ENCODE assay signal across 20 mouse cellular contexts in genomic region chr9:102543761-102544115, GRCm38 (mm10). TPM values are rescaled to one million over a fixed set of nuclear protein-coding genes. Genes with fewer than 3 reads are reported as not detected.
DNase-seq lines count a peak whose midpoint lies in the region; ATAC-seq lines count a peak whose summit lies in the region.
"Had no signal": no experiment of that assay in that cellular context is flagged by ENCODE, and none has a peak within 500 bp of the region (broad histone marks: within the 10 kb centered on the region; RNA-seq: fewer than 3 reads in every experiment).

No protein-coding gene starts in this region.

- intact Hi-C loops in heart, postnatal 14 days (cut with DNase I) = loop anchor here (1.0 to 10.0 kb wide), 4 partner anchors 139 to 1229 kb away; no protein-coding TSS in a partner anchor

- 63% methylated on average over 2 of the region's 2 CpGs for WGBS in heart, embryonic 13.5 days
- 57% methylated on average over 2 of the region's 2 CpGs for WGBS in embryonic facial prominence, embryonic 10.5 days
- WGBS in hindbrain, embryonic 11.5 days = 42% methylated on average over 2 of the region's 2 CpGs
- WGBS in midbrain, embryonic 14.5 days = 6% methylated on average over 2 of the region's 2 CpGs

- H3K4me1 ChIP-seq in heart, embryonic 13.5 days = peaks cover 19% of the 10 kb centered on the region
- peaks cover 21% of the 10 kb centered on the region for H3K4me1 ChIP-seq in embryonic facial prominence, embryonic 10.5 days
- H3K4me1 ChIP-seq in hindbrain, embryonic 11.5 days (replicated peaks; ENCODE audit: control insufficient read depth, insufficient read depth, low read length) = peaks cover 5% of the 10 kb centered on the region; the same call in 1 of the 2 replicates
- H3K4me1 ChIP-seq in midbrain, embryonic 14.5 days (ENCODE audit: control insufficient read depth, insufficient read depth, low read length) = peaks cover 38% of the 10 kb centered on the region

- no peaks in the 10 kb centered on the region for H3K9me3 ChIP-seq in heart, embryonic 13.5 days
- no peaks in the 10 kb centered on the region for H3K9me3 ChIP-seq in embryonic facial prominence, embryonic 10.5 days
- H3K9me3 ChIP-seq in hindbrain, embryonic 11.5 days (ENCODE audit: control insufficient read depth, low read length) = no peaks in the 10 kb centered on the region
- H3K9me3 ChIP-seq in midbrain, embryonic 14.5 days (ENCODE audit: control insufficient read depth, low read length) = no peaks in the 10 kb centered on the region
- H3K9me3 ChIP-seq: heart, embryonic 15.5 days had no signal

- no peak overlapping the region for H3K9ac ChIP-seq in heart, embryonic 13.5 days
- no peak overlapping the region for H3K9ac ChIP-seq in hindbrain, embryonic 11.5 days (ENCODE audit: low read depth, low read length)
- H3K9ac ChIP-seq in midbrain, embryonic 14.5 days (replicated peaks; ENCODE audit: low read length) = peak overlapping the region; percentile 68; the same call in 1 of the 2 replicates
- H3K9ac ChIP-seq: heart, embryonic 15.5 days had no signal

- no peak overlapping the region for H3K27ac ChIP-seq in heart, embryonic 13.5 days (replicated peaks)
- H3K27ac ChIP-seq in embryonic facial prominence, embryonic 10.5 days (replicated peaks) = 0 out of 2 replicates have a peak overlapping the region, but pooled peaks have one; percentile 80
- H3K27ac ChIP-seq in hindbrain, embryonic 11.5 days (ENCODE audit: low read depth, low read length) = no peak overlapping the region
- H3K27ac ChIP-seq in midbrain, embryonic 14.5 days (replicated peaks; ENCODE audit: low read depth, low read length) = peak overlapping the region; percentile 97
- H3K27ac ChIP-seq: heart, embryonic 15.5 days; left cerebral cortex, adult 2 months; macrophage had no signal

- H3K27me3 ChIP-seq in heart, embryonic 13.5 days (replicated peaks) = peaks cover 85% of the 10 kb centered on the region
- H3K27me3 ChIP-seq in embryonic facial prominence, embryonic 10.5 days (replicated peaks; ENCODE audit: low read depth, poor library complexity, severe bottlenecking) = peaks cover 75% of the 10 kb centered on the region
- H3K27me3 ChIP-seq in hindbrain, embryonic 11.5 days (ENCODE audit: control insufficient read depth, insufficient read depth, low read length) = no peaks in the 10 kb centered on the region
- peaks cover 3% of the 10 kb centered on the region; the same call in 1 of the 2 replicates for H3K27me3 ChIP-seq in midbrain, embryonic 14.5 days (ENCODE audit: control insufficient read depth, insufficient read depth, low read length)

- no peak overlapping the region for H3K4me3 ChIP-seq in heart, embryonic 13.5 days
- H3K4me3 ChIP-seq in embryonic facial prominence, embryonic 10.5 days = no peak overlapping the region
- no peak overlapping the region for H3K4me3 ChIP-seq in hindbrain, embryonic 11.5 days (ENCODE audit: low read depth, low read length)
- no peak overlapping the region for H3K4me3 ChIP-seq in midbrain, embryonic 14.5 days (replicated peaks; ENCODE audit: low read depth, low read length)
- H3K4me3 ChIP-seq: left cerebral cortex, adult 2 months; myocyte had no signal

- peak overlapping the region; percentile 70; the same call in 1 of the 2 replicates for H3K4me2 ChIP-seq in heart, embryonic 13.5 days
- H3K4me2 ChIP-seq in hindbrain, embryonic 11.5 days (replicated peaks; ENCODE audit: low read depth, low read length) = no peak overlapping the region
- peak overlapping the region; percentile 78 for H3K4me2 ChIP-seq in midbrain, embryonic 14.5 days (ENCODE audit: low read length)

- DNase-seq in heart, postnatal 14 days = no peak
- no peak for DNase-seq in embryonic facial prominence, embryonic 10.5 days (ENCODE audit: low spot score)
- DNase-seq in hindbrain, embryonic 11.5 days (ENCODE audit: low spot score) = no peak
- DNase-seq in midbrain, embryonic 14.5 days = peak; percentile 74
- DNase-seq in spleen, adult 12 weeks (ENCODE audit: low spot score) = no peak
- no peak for DNase-seq in left cerebral cortex, adult 8-10 months (ENCODE audit: low spot score in 2 of 2)
- DNase-seq in embryo, embryonic 11 days = no peak
- DNase-seq: adrenal gland, postnatal 14 days; B cell, adult 2 months; gastrocnemius, postnatal 14 days; kidney, adult 11 months; kidney, postnatal 4 days; right cerebral cortex, adult 18-20 months; thymus, adult 2 months had no signal

- H3K36me3 ChIP-seq in heart, embryonic 13.5 days = no peaks in the 10 kb centered on the region
- no peaks in the 10 kb centered on the region for H3K36me3 ChIP-seq in embryonic facial prominence, embryonic 10.5 days (replicated peaks)
- no peaks in the 10 kb centered on the region for H3K36me3 ChIP-seq in hindbrain, embryonic 11.5 days (ENCODE audit: control insufficient read depth, insufficient read depth, low read length)
- H3K36me3 ChIP-seq in midbrain, embryonic 14.5 days (ENCODE audit: control insufficient read depth, insufficient read depth, low read length) = no peaks in the 10 kb centered on the region
- H3K36me3 ChIP-seq: heart, embryonic 15.5 days had no signal

- no peak for ATAC-seq in heart, embryonic 13.5 days (ENCODE audit: extremely low read depth, insufficient number of reproducible peaks, low FRiP score, low TSS enrichment)
- ATAC-seq in hindbrain, embryonic 11.5 days (ENCODE audit: low FRiP score) = peak; percentile 15
- ATAC-seq in midbrain, embryonic 14.5 days (ENCODE audit: low FRiP score, low TSS enrichment) = no peak

RNA-seq across cellular contexts. Expression of gene Ky, which starts 38.2 kb away (rescaled TPM):
- polyA plus RNA-seq in heart, embryonic 13.5 days (2015; fragmentation: Nextera tagmentation; extraction: Ambion mirVana) = 0.75 and 2.0 TPM in 2 replicates
- 10 to 100 TPM; 29.2 to 32.2 TPM for total RNA-seq in heart, postnatal 14 days (2021)
- polyA plus RNA-seq in embryonic facial prominence, embryonic 10.5 days (2016; fragmentation: Nextera tagmentation; extraction: Ambion mirVana) = 0.04 and 0.10 TPM in 2 replicates
- 0.26 and 0.47 TPM in 2 replicates for polyA plus RNA-seq in hindbrain, embryonic 11.5 days (2014; fragmentation: Nextera tagmentation; extraction: Ambion mirVana)
- 0.54 and 0.72 TPM in 2 replicates for polyA plus RNA-seq in midbrain, embryonic 14.5 days (2014; fragmentation: Nextera tagmentation; extraction: Ambion mirVana)
- 1 to 10 TPM; 1.7 to 5.1 (median 2.1) TPM for total RNA-seq in left cerebral cortex, adult 8-10 months (2022)
- polyA plus RNA-seq: liver, adult 2 months; macrophage had no signal

Comparison
In these comparisons a context has a peak if more than half of its experiments do, and no peak if none do; other contexts are left out.
1. H3K27ac ChIP-seq: peak in embryonic facial prominence, embryonic 10.5 days (single experiment) and midbrain, embryonic 14.5 days (single experiment); none in heart, embryonic 13.5 days (single experiment) and hindbrain, embryonic 11.5 days (single experiment).